Mouse (Mus musculus) CH12.LX (cell line): Measurements from ENCODE around the gene Abi1. TPM values are rescaled to one million over a fixed set of nuclear protein-coding genes. Genes with fewer than 3 reads are reported as not detected.

ENCODE experiments used
- DNase-seq: peaks from one replicate; pipeline ENCODE4 v3.0.0-alpha.2; 2013; ENCODE audit errors: extremely low read depth
- H3K27ac ChIP-seq: 2 replicates; pipeline ENCODE4 v1.5.1; 2012; ENCODE audit warnings: low read depth, mild to moderate bottlenecking, control low read depth, moderate library complexity; ENCODE audit not compliant: insufficient read depth
- H3K27me3 ChIP-seq: replicated peaks from 2 replicates; pipeline ENCODE3; 2012; ENCODE audit warnings: inconsistent platforms
- H3K36me3 ChIP-seq, 2 experiments: replicated peaks in 1 of 2; 2 replicates each; pipeline versions ENCODE3 to v1.6.1; 2012; ENCODE audit warnings: inconsistent platforms in 1 of 2, low read length in 1 of 2, mild to moderate bottlenecking in 1 of 2, mixed read lengths in 1 of 2, moderate library complexity in 1 of 2; ENCODE audit not compliant: control insufficient read depth in 1 of 2, insufficient read depth in 1 of 2
- H3K4me1 ChIP-seq, 2 experiments: 2 replicates each; pipeline ENCODE4 v1.6.1; 2012; ENCODE audit warnings: inconsistent platforms in 1 of 2, moderate library complexity in 1 of 2; ENCODE audit not compliant: insufficient read depth in 2 of 2, control insufficient read depth in 1 of 2
- H3K4me2 ChIP-seq: 2 replicates; pipeline ENCODE4 v1.6.1; 2012; ENCODE audit warnings: low read depth, mild to moderate bottlenecking, control low read depth; ENCODE audit not compliant: poor library complexity, insufficient read depth, severe bottlenecking
- H3K4me3 ChIP-seq, 3 experiments: fragments of 150-350 bp in 1 of 3; sonication (generic) in 1 of 3; replicated peaks in 1 of 3; 2 replicates each; pipeline versions ENCODE3 to v1.5.1; 2011 to 2012; ENCODE audit warnings: low read depth in 2 of 3, low read length in 2 of 3, mild to moderate bottlenecking in 2 of 3, moderate library complexity in 2 of 3, control low read depth in 1 of 3, improper control_type of control experiment in 1 of 3, inconsistent platforms in 1 of 3, mixed read lengths in 1 of 3; ENCODE audit not compliant: poor library complexity in 1 of 3
- H3K79me2 ChIP-seq: replicated peaks from 2 replicates; pipeline ENCODE4 v1.6.1; 2012; ENCODE audit warnings: mild to moderate bottlenecking, moderate library complexity; ENCODE audit not compliant: control insufficient read depth, poor library complexity, insufficient read depth, severe bottlenecking; ENCODE audit errors: extremely low read depth
- H3K9ac ChIP-seq: 2 replicates; pipeline ENCODE4 v1.6.1; 2012; ENCODE audit warnings: low read depth, mild to moderate bottlenecking, control low read depth, moderate library complexity; ENCODE audit not compliant: insufficient read depth
- H3K9me3 ChIP-seq: replicated peaks from 2 replicates; pipeline ENCODE3; 2012; ENCODE audit warnings: low read length, inconsistent platforms, mixed read lengths
- BHLHE40 ChIP-seq: IDR thresholded peaks from 2 replicates; pipeline ENCODE4 v1.6.1; 2011; ENCODE audit warnings: mild to moderate bottlenecking, low read depth, low read length, improper control_type of control experiment
- CHD1 ChIP-seq: IDR thresholded peaks from 2 replicates; pipeline ENCODE4 v1.6.1; 2012; ENCODE audit warnings: low read depth, low read length, improper control_type of control experiment, inconsistent platforms
- CTCF ChIP-seq, 2 experiments: IDR thresholded peaks in 1 of 2; conservative IDR thresholded peaks in 1 of 2; 2 replicates each; pipeline ENCODE4 v1.5.1; 2011 to 2012; ENCODE audit warnings: low read depth in 2 of 2, low read length in 2 of 2, improper control_type of control experiment in 1 of 2, inconsistent platforms in 1 of 2, mild to moderate bottlenecking in 1 of 2, moderate library complexity in 1 of 2
- EP300 ChIP-seq: IDR thresholded peaks from 2 replicates; pipeline ENCODE4 v1.6.1; 2011; ENCODE audit warnings: low read length, improper control_type of control experiment
- ETS1 ChIP-seq: conservative IDR thresholded peaks from 2 replicates; pipeline ENCODE4 v1.6.1; 2012; ENCODE audit warnings: low read depth, mild to moderate bottlenecking, inconsistent platforms, low read length, improper control_type of control experiment, moderate library complexity
- GABPA ChIP-seq: IDR thresholded peaks from 2 replicates; pipeline ENCODE4 v1.6.1; 2012; ENCODE audit warnings: low read depth, low read length, improper control_type of control experiment, inconsistent platforms; ENCODE audit not compliant: insufficient replicate concordance
- HCFC1 ChIP-seq: IDR thresholded peaks from 2 replicates; pipeline ENCODE4 v1.6.1; 2012; ENCODE audit warnings: low read depth, mild to moderate bottlenecking, inconsistent platforms, low read length, improper control_type of control experiment
- JUN ChIP-seq: IDR thresholded peaks from 2 replicates; pipeline ENCODE4 v1.6.1; 2011; ENCODE audit warnings: low read depth, mild to moderate bottlenecking, low read length, improper control_type of control experiment, moderate library complexity; ENCODE audit not compliant: insufficient read depth
- JUND ChIP-seq: conservative IDR thresholded peaks from 2 replicates; pipeline ENCODE4 v1.6.1; 2011; ENCODE audit warnings: low read depth, low read length, improper control_type of control experiment
- KAT2A ChIP-seq: IDR thresholded peaks from 2 replicates; pipeline ENCODE4 v1.6.1; 2012; ENCODE audit warnings: low read length, improper control_type of control experiment, inconsistent platforms; ENCODE audit not compliant: insufficient replicate concordance
- MAX ChIP-seq: IDR thresholded peaks from 2 replicates; pipeline ENCODE4 v1.6.1; 2011; ENCODE audit warnings: low read length, improper control_type of control experiment
- MEF2A ChIP-seq: IDR thresholded peaks from 2 replicates; pipeline ENCODE4 v1.6.1; 2014; ENCODE audit warnings: low read depth, mild to moderate bottlenecking, inconsistent platforms, low read length, improper control_type of control experiment, borderline replicate concordance
- MXI1 ChIP-seq: IDR thresholded peaks from 2 replicates; pipeline ENCODE4 v1.6.1; 2011; ENCODE audit warnings: mild to moderate bottlenecking, low read depth, low read length, improper control_type of control experiment
- NELFE ChIP-seq: IDR thresholded peaks from 2 replicates; pipeline ENCODE4 v1.6.1; 2011; ENCODE audit warnings: low read depth, low read length, improper control_type of control experiment
- NRF1 ChIP-seq: IDR thresholded peaks from 2 replicates; pipeline ENCODE4 v1.6.1; 2014; ENCODE audit warnings: low read depth, mild to moderate bottlenecking, inconsistent platforms, low read length, improper control_type of control experiment, moderate library complexity
- PAX5 ChIP-seq: IDR thresholded peaks from 2 replicates; pipeline ENCODE4 v1.6.1; 2012; ENCODE audit warnings: low read length, inconsistent platforms, mixed read lengths
- POLR2A ChIP-seq: IDR thresholded peaks from 2 replicates; pipeline ENCODE4 v1.6.1; 2011; ENCODE audit warnings: low read depth, mild to moderate bottlenecking, improper control_type of control experiment, low read length
- POLR2AphosphoS2 ChIP-seq: IDR thresholded peaks from 2 replicates; pipeline ENCODE4 v1.6.1; 2011; ENCODE audit warnings: low read depth, low read length, improper control_type of control experiment
- SIN3A ChIP-seq: IDR thresholded peaks from 2 replicates; pipeline ENCODE4 v1.6.1; 2012; ENCODE audit warnings: low read length, improper control_type of control experiment, inconsistent platforms
- TBP ChIP-seq: conservative IDR thresholded peaks from 2 replicates; pipeline ENCODE4 v1.6.1; 2011; ENCODE audit warnings: low read depth, low read length, improper control_type of control experiment
- TCF12 ChIP-seq: IDR thresholded peaks from 2 replicates; pipeline ENCODE4 v1.6.1; 2014; ENCODE audit warnings: low read depth, mild to moderate bottlenecking, inconsistent platforms, low read length, improper control_type of control experiment
- UBTF ChIP-seq: IDR thresholded peaks from 2 replicates; pipeline ENCODE4 v1.6.1; 2012; ENCODE audit warnings: low read depth, mild to moderate bottlenecking, inconsistent platforms, low read length, improper control_type of control experiment, moderate library complexity
- USF1 ChIP-seq: IDR thresholded peaks from 2 replicates; pipeline ENCODE4 v1.6.1; 2014; ENCODE audit warnings: low read depth, mild to moderate bottlenecking, inconsistent platforms, low read length, improper control_type of control experiment
- ZC3H11A ChIP-seq: IDR thresholded peaks from 2 replicates; pipeline ENCODE4 v1.6.1; 2012; ENCODE audit warnings: low read depth, mild to moderate bottlenecking, inconsistent platforms, low read length, improper control_type of control experiment
- ZKSCAN1 ChIP-seq: IDR thresholded peaks from 2 replicates; pipeline ENCODE4 v1.6.1; 2012; ENCODE audit warnings: low read depth, inconsistent platforms, low read length, improper control_type of control experiment, borderline replicate concordance
- ZMIZ1 ChIP-seq: IDR thresholded peaks from 2 replicates; pipeline ENCODE4 v1.6.1; 2012; ENCODE audit warnings: low read depth, mild to moderate bottlenecking, inconsistent platforms, low read length, improper control_type of control experiment
- dilution Hi-C: fragments of 300-500 bp; cut with MboI; formaldehyde crosslinking; loops from 2 replicates; pipeline ENCODE4 v1.14.3; 2020; ENCODE audit warnings: low sequenced_read_pairs; ENCODE audit not compliant: extremely low pct_unique_long_range_greater_than_20kb, extremely low pct_ligation_motif_present
- in situ Hi-C: fragments of 300-500 bp; cut with MboI; formaldehyde crosslinking; loops from 3 replicates; pipeline ENCODE4 v1.14.3; 2019; ENCODE audit warnings: low sequenced_read_pairs, low pct_ligation_motif_present, low pct_unique_long_range_greater_than_20kb, mixed read lengths
- polyA plus RNA-seq: library from polyadenylated mRNA; unstranded; fragments of >175 nt; gene quantifications from 2 replicates; pipeline ENCODE4 v1.2.1, GENCODE M21; 2012; ENCODE audit warnings: low read depth; ENCODE audit not compliant: insufficient read length
- total RNA-seq, 2 experiments: library from RNA; depleted of rRNA; stranded (reverse); fragments of 300-350 nt in 1 of 2; fragments of >200 nt in 1 of 2; gene quantifications; 2 replicates each; pipeline ENCODE4 v1.2.3; 2012 to 2014

The Abi1 gene
- total and polyA plus RNA-seq, 3 experiments = 45.7 to 104 (median 74.6) TPM

DNA sequence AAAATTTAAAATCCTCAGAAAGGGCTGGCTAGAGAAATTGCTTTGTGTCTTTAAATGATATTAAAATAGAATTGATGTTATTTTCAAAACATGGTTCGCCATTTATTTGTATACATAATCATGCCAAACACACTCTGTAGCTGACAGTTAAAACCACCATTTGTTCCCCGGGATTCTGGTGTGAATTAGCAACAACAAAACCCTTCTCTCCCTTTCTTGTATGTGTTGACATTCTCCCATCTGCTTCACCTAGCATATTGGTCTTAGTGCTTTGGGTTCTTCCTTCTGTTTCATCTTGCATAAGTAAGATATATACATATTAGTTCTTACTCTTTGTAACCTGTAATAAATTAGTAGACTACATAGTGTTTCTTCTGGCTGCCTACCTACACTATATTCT, 121.4 kb downstream of the Abi1 start:
- no peak for DNase-seq
- dilution Hi-C loops (no loop called here), in situ Hi-C loops (no loop called here)
- Histone ChIP-seq H3K79me2 (no peaks in the 10 kb centered on the region), H3K9me3 (no peaks in the 10 kb centered on the region), H3K4me3 (no peak overlapping the region), H3K27ac (no peak overlapping the region), H3K27me3 (no peaks in the 10 kb centered on the region), H3K36me3 (peaks cover 20 to 65% of the 10 kb centered on the region in 2 experiments), H3K9ac (no peak overlapping the region), H3K4me2 (no peak overlapping the region), H3K4me1 (peaks cover 0 to 6% of the 10 kb centered on the region in 2 experiments; a peak in 1 of 4 replicates)
- TF ChIP-seq EP300 (no peak), MEF2A (no peak), ZC3H11A (no peak), TBP (no peak), ETS1 (no peak), USF1 (no peak), KAT2A (no peak), JUND (no peak), CTCF (conservative IDR thresholded peaks at IDR 0.05 in 1 of 2, IDR thresholded peaks at IDR 0.05 in 1 of 2; ENCODE audit: low read depth in 2 of 2, low read length in 2 of 2) (no peak), PAX5 (no peak), MXI1 (no peak), POLR2A (no peak), NRF1 (no peak)

DNA sequence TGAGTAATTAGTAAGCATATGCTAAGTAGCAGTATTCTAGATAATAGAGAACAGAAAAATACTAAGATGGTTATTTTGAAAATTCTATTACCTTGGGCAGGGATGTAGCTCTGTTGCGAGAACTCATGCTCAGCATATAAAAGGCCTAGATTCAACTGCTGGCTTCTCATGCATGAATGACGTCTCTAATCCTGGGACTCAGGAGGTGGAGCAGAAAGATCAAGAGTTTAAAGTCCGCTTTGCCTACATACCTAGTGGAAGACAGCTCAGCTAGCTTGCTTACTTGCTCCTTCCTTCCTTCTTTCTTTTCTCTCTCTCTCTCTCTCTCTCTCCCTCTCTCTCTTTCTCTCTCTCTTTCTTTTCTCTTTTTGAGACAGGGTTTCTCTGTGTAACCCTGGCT, 125.6 kb downstream of the Abi1 start:
- Histone ChIP-seq H3K4me3 (no peak overlapping the region), H3K9me3 (no peaks in the 10 kb centered on the region), H3K79me2 (no peaks in the 10 kb centered on the region), H3K27ac (no peak overlapping the region), H3K4me2 (no peak overlapping the region), H3K36me3 (peaks cover 28 to 83% of the 10 kb centered on the region in 2 experiments), H3K9ac (no peak overlapping the region), H3K27me3 (no peaks in the 10 kb centered on the region), H3K4me1 (peaks cover 0 to 10% of the 10 kb centered on the region in 2 experiments; a peak in 1 of 4 replicates)
- no peak for DNase-seq
- TF ChIP-seq TCF12 = no peak
- TF ChIP-seq MAX = no peak
- no peak for TF ChIP-seq NRF1
- TF ChIP-seq ZKSCAN1 = no peak
- no peak for TF ChIP-seq MXI1
- TF ChIP-seq HCFC1 = no peak
- TF ChIP-seq CHD1 = no peak
- no peak for TF ChIP-seq JUN
- TF ChIP-seq SIN3A = no peak
- TF ChIP-seq BHLHE40 = no peak
- no peak for TF ChIP-seq CTCF (conservative IDR thresholded peaks at IDR 0.05 in 1 of 2, IDR thresholded peaks at IDR 0.05 in 1 of 2; ENCODE audit: low read depth in 2 of 2, low read length in 2 of 2)
- no peak for TF ChIP-seq MEF2A
- no peak for TF ChIP-seq UBTF
- no peak for TF ChIP-seq NELFE
- no peak for TF ChIP-seq POLR2AphosphoS2
- no peak for TF ChIP-seq ZMIZ1
- no peak for TF ChIP-seq POLR2A
- no peak for TF ChIP-seq GABPA
- in situ Hi-C loops (no loop called here), dilution Hi-C loops (no loop called here)
